Mouse (Mus musculus) ES-CJ7 (cell line): ENCODE data around the gene Socs5.
A peak's percentile ranks its signal among the peaks of the same experiment; 100 is the strongest.

Source experiments
- DNase-seq: peaks from one replicate; pipeline ENCODE4 v3.0.0; 2011; ENCODE audit warnings: low read depth, low spot score

Gene Socs5

GRCm38 (mm10) chr17:87169076-87169475 lies 61.6 kb downstream of the Socs5 start:
- no peak for DNase-seq

- DNase-seq: no peak
Measured at GRCm38 (mm10) chr17:87170364-87170763, 62.9 kb downstream of the Socs5 start.

- DNase-seq: no peak
Measured at GRCm38 (mm10) chr17:87172031-87172430, 64.6 kb downstream of the Socs5 start.

- no peak for DNase-seq
Measured at GRCm38 (mm10) chr17:87173966-87174365, 66.5 kb downstream of the Socs5 start.

- no peak for DNase-seq
Measured at GRCm38 (mm10) chr17:87174651-87175331, 67.3 kb downstream of the Socs5 start.

- no peak for DNase-seq
Measured at GRCm38 (mm10) chr17:87176066-87177012, 68.9 kb downstream of the Socs5 start.

GRCm38 (mm10) chr17:87178596-87179590 lies 71.4 kb downstream of the Socs5 start:
- DNase-seq: peak; percentile 72

GRCm38 (mm10) chr17:87179939-87180550 lies 72.6 kb downstream of the Socs5 start:
- peak; percentile 67 for DNase-seq

GRCm38 (mm10) chr17:87181683-87182346 lies 74.3 kb downstream of the Socs5 start:
- no peak for DNase-seq

- no peak for DNase-seq
Measured at GRCm38 (mm10) chr17:87185461-87186066, 78.1 kb downstream of the Socs5 start.

GRCm38 (mm10) chr17:87187005-87187404 lies 79.5 kb downstream of the Socs5 start:
- no peak for DNase-seq
